Mouse (Mus musculus) MEL (cell line): Measurements from ENCODE around the gene Senp5. TPM values are rescaled to one million over a fixed set of nuclear protein-coding genes. Genes with fewer than 3 reads are reported as not detected.

ENCODE experiments used
- DNase-seq: peaks from one replicate; pipeline ENCODE4 v3.0.0; 2011; ENCODE audit warnings: low read depth, low spot score
- H3K27ac ChIP-seq: 2 replicates; pipeline ENCODE4 v1.5.1; 2012; ENCODE audit warnings: low read depth, mild to moderate bottlenecking, control low read depth, low read length, moderate library complexity; ENCODE audit not compliant: control insufficient read depth
- H3K27me3 ChIP-seq, 2 experiments: fragments of 150-350 bp in 1 of 2; sonication (generic) in 1 of 2; 2 replicates each; pipeline ENCODE4 v1.6.1; 2012; ENCODE audit warnings: low read length in 2 of 2, mild to moderate bottlenecking in 2 of 2, improper control_type of control experiment in 1 of 2, moderate library complexity in 1 of 2; ENCODE audit not compliant: insufficient read depth in 2 of 2, control insufficient read depth in 1 of 2
- H3K36me3 ChIP-seq, 2 experiments: 2 replicates each; pipeline ENCODE4 v1.6.1; 2012 to 2014; ENCODE audit warnings: low read length in 2 of 2, improper control_type of control experiment in 1 of 2, inconsistent platforms in 1 of 2, mild to moderate bottlenecking in 1 of 2; ENCODE audit not compliant: insufficient read depth in 2 of 2, control insufficient read depth in 1 of 2
- H3K4me1 ChIP-seq, 2 experiments: fragments of 150-350 bp in 1 of 2; sonication (generic) in 1 of 2; 2 replicates each; pipeline ENCODE4 v1.6.1; 2012; ENCODE audit warnings: low read length in 2 of 2, improper control_type of control experiment in 1 of 2, mild to moderate bottlenecking in 1 of 2; ENCODE audit not compliant: insufficient read depth in 2 of 2, control insufficient read depth in 1 of 2
- H3K4me3 ChIP-seq, 2 experiments: fragments of 150-350 bp in 1 of 2; sonication (generic) in 1 of 2; 2 replicates each; pipeline ENCODE4 v1.5.1; 2012; ENCODE audit warnings: low read depth in 2 of 2, low read length in 2 of 2, mild to moderate bottlenecking in 2 of 2, moderate library complexity in 2 of 2, control low read depth in 1 of 2, improper control_type of control experiment in 1 of 2; ENCODE audit not compliant: control insufficient read depth in 1 of 2, insufficient read depth in 1 of 2
- H3K79me2 ChIP-seq: 2 replicates; pipeline ENCODE4 v1.6.1; 2012; ENCODE audit warnings: mild to moderate bottlenecking, low read length, moderate library complexity; ENCODE audit not compliant: control insufficient read depth, poor library complexity, insufficient read depth
- H3K9ac ChIP-seq: 2 replicates; pipeline ENCODE4 v1.6.1; 2012; ENCODE audit warnings: low read depth, mild to moderate bottlenecking, control low read depth, low read length, moderate library complexity; ENCODE audit not compliant: control insufficient read depth, poor library complexity, severe bottlenecking
- H3K9me3 ChIP-seq: fragments of 150-350 bp; sonication (generic); replicated peaks from 2 replicates; pipeline ENCODE4 v1.6.1; 2012; ENCODE audit warnings: mild to moderate bottlenecking, low read length, improper control_type of control experiment, moderate library complexity; ENCODE audit not compliant: insufficient read depth
- CHD2 ChIP-seq: IDR thresholded peaks from 2 replicates; pipeline ENCODE4 v1.6.1; 2011; ENCODE audit warnings: low read length, improper control_type of control experiment
- ETS1 ChIP-seq: IDR thresholded peaks from 2 replicates; pipeline ENCODE4 v1.6.1; 2012; ENCODE audit warnings: low read depth, mild to moderate bottlenecking, inconsistent platforms, low read length, improper control_type of control experiment, moderate library complexity
- GABPA ChIP-seq: IDR thresholded peaks from 2 replicates; pipeline ENCODE4 v1.6.1; 2012; ENCODE audit warnings: low read depth, mild to moderate bottlenecking, inconsistent platforms, low read length, improper control_type of control experiment, moderate library complexity
- GATA1 ChIP-seq: IDR thresholded peaks from 2 replicates; pipeline ENCODE4 v1.6.1; 2011; ENCODE audit warnings: low read depth, low read length, improper control_type of control experiment
- KAT2A ChIP-seq: conservative IDR thresholded peaks from 2 replicates; pipeline ENCODE4 v1.6.1; 2012; ENCODE audit warnings: low read depth, low read length, improper control_type of control experiment, inconsistent platforms
- MAFK ChIP-seq: IDR thresholded peaks from 2 replicates; pipeline ENCODE4 v1.6.1; 2011; ENCODE audit warnings: low read depth, mild to moderate bottlenecking, low read length, improper control_type of control experiment, borderline replicate concordance
- MAX ChIP-seq: IDR thresholded peaks from 2 replicates; pipeline ENCODE4 v1.6.1; 2011; ENCODE audit warnings: low read length, improper control_type of control experiment
- MAZ ChIP-seq: IDR thresholded peaks from 2 replicates; pipeline ENCODE4 v1.6.1; 2012; ENCODE audit warnings: low read depth, mild to moderate bottlenecking, inconsistent platforms, low read length, improper control_type of control experiment
- MXI1 ChIP-seq: IDR thresholded peaks from 2 replicates; pipeline ENCODE4 v1.6.1; 2011; ENCODE audit warnings: mild to moderate bottlenecking, low read depth, low read length, improper control_type of control experiment
- MYB ChIP-seq: IDR thresholded peaks from 2 replicates; pipeline ENCODE4 v1.6.1; 2011; ENCODE audit warnings: mild to moderate bottlenecking, low read depth, low read length, improper control_type of control experiment
- MYC ChIP-seq: IDR thresholded peaks from 2 replicates; pipeline ENCODE4 v1.6.1; 2011; ENCODE audit warnings: low read depth, mild to moderate bottlenecking, low read length, improper control_type of control experiment, moderate library complexity
- POLR2AphosphoS2 ChIP-seq: IDR thresholded peaks from 2 replicates; pipeline ENCODE4 v1.6.1; 2011; ENCODE audit warnings: low read length, improper control_type of control experiment
- SIN3A ChIP-seq: IDR thresholded peaks from 2 replicates; pipeline ENCODE4 v1.6.1; 2012; ENCODE audit warnings: low read length, improper control_type of control experiment, inconsistent platforms
- SMC3 ChIP-seq: IDR thresholded peaks from 2 replicates; pipeline ENCODE4 v1.6.1; 2011; ENCODE audit warnings: low read depth, low read length, improper control_type of control experiment
- TAL1 ChIP-seq: IDR thresholded peaks from 2 replicates; pipeline ENCODE4 v1.6.1; 2012; ENCODE audit warnings: mild to moderate bottlenecking, inconsistent platforms, low read length, moderate library complexity, mixed read lengths
- TBP ChIP-seq: IDR thresholded peaks from 2 replicates; pipeline ENCODE4 v1.8.0; 2011; ENCODE audit warnings: low read depth, low read length, improper control_type of control experiment
- TCF12 ChIP-seq: IDR thresholded peaks from 2 replicates; pipeline ENCODE4 v1.6.1; 2014; ENCODE audit warnings: low read depth, mild to moderate bottlenecking, inconsistent platforms, low read length, improper control_type of control experiment, moderate library complexity
- UBTF ChIP-seq: IDR thresholded peaks from 2 replicates; pipeline ENCODE4 v1.6.1; 2012; ENCODE audit warnings: low read depth, mild to moderate bottlenecking, inconsistent platforms, low read length, improper control_type of control experiment, moderate library complexity, borderline replicate concordance; ENCODE audit not compliant: insufficient read depth
- USF1 ChIP-seq: IDR thresholded peaks from 2 replicates; pipeline ENCODE4 v1.6.1; 2014; ENCODE audit warnings: low read depth, mild to moderate bottlenecking, inconsistent platforms, low read length, improper control_type of control experiment, moderate library complexity
- ZC3H11A ChIP-seq: IDR thresholded peaks from 2 replicates; pipeline ENCODE4 v1.6.1; 2012; ENCODE audit warnings: low read depth, mild to moderate bottlenecking, inconsistent platforms, low read length, improper control_type of control experiment
- ZMIZ1 ChIP-seq: IDR thresholded peaks from 2 replicates; pipeline ENCODE4 v1.6.1; 2012; ENCODE audit warnings: low read depth, mild to moderate bottlenecking, inconsistent platforms, low read length, improper control_type of control experiment, moderate library complexity
- polyA plus RNA-seq, 2 experiments: library from polyadenylated mRNA; stranded (reverse) in 1 of 2; unstranded in 1 of 2; fragments of >175 nt in 1 of 2; fragments of >200 nt in 1 of 2; gene quantifications; 2 replicates each; pipeline versions ENCODE4 v1.2.1 to v1.2.4; 2012; ENCODE audit warnings: low replicate concordance in 2 of 2, low read depth in 1 of 2; ENCODE audit not compliant: insufficient read length in 2 of 2, insufficient read depth in 1 of 2, missing spikeins in 1 of 2
- total RNA-seq: library from RNA; depleted of rRNA; stranded (reverse); fragments of 300-350 nt; gene quantifications from 2 replicates; pipeline ENCODE4 v1.2.3, GENCODE M21; 2012

Gene Senp5
- total and polyA plus RNA-seq, 3 experiments: 10.3 to 12.5 TPM; not detected in 1

DNA sequence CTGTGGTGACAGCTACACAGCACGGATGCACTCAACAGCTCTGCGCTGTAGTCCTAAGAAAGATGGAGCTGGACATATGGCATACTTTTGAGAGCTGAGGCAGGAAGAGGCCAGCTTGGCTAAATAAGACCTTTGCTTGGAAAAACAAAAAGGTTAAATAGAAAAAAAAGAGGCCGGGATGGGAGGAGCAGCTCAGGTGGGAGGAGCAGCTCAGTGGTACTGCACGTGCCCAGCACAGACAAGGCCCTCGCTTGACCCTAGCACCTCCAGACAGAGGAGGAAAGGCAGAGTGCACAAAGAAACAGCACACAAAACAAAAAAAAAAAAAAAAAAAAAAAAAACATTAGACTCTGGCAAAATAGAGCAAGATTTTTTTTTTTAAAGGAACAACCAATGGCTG, 6.7 kb downstream of the Senp5 start:
- TF ChIP-seq GABPA (no peak), ETS1 (no peak), MYC (no peak), UBTF (no peak), MYB (no peak), SIN3A (no peak), SMC3 (no peak), USF1 (no peak), GATA1 (no peak)
- Histone ChIP-seq H3K9ac (no peak overlapping the region), H3K4me3 (no peak overlapping the region), H3K27me3 (no peaks in the 10 kb centered on the region), H3K79me2 (peaks cover 34% of the 10 kb centered on the region), H3K36me3 (peaks cover 0 to 2% of the 10 kb centered on the region in 2 experiments; a peak in 2 of 4 replicates), H3K27ac (no peak overlapping the region), H3K9me3 (no peaks in the 10 kb centered on the region), H3K4me1 (no peaks in the 10 kb centered on the region)
- DNase-seq: no peak

- no peak for DNase-seq
- peaks cover 0 to 12% of the 10 kb centered on the region in 2 experiments; a peak in 2 of 4 replicates for H3K36me3 ChIP-seq
- H3K27me3 ChIP-seq: no peaks in the 10 kb centered on the region
- peaks cover 19% of the 10 kb centered on the region for H3K79me2 ChIP-seq
- no peak overlapping the region for H3K4me3 ChIP-seq
- no peaks in the 10 kb centered on the region for H3K4me1 ChIP-seq
- TF ChIP-seq MXI1: no peak
- no peak for TF ChIP-seq MAX
- no peak for TF ChIP-seq POLR2AphosphoS2
- TF ChIP-seq MAZ: no peak
- TF ChIP-seq UBTF: no peak
- no peak for TF ChIP-seq SIN3A
- no peak for TF ChIP-seq CHD2
- TF ChIP-seq SMC3: no peak
- no peak for TF ChIP-seq ZMIZ1
- TF ChIP-seq MYB: no peak
- TF ChIP-seq TBP: no peak
- no peak for TF ChIP-seq KAT2A
- TF ChIP-seq TCF12: no peak
- no peak for TF ChIP-seq GATA1
- no peak for TF ChIP-seq MYC
- no peak for TF ChIP-seq TAL1
- TF ChIP-seq MAFK: no peak
- no peak for TF ChIP-seq ZC3H11A
- TF ChIP-seq, all 39 proteins: peak for 0
- Histone ChIP-seq H3K27ac (no peak overlapping the region), H3K9ac (no peak overlapping the region), H3K9me3 (no peaks in the 10 kb centered on the region)
These were observed 9.1 kb downstream of the Senp5 start for GRCm38 (mm10) chr16:31993946-31994345.
